Mouse (Mus musculus): Measurements from ENCODE around the gene Fbxl2.
A peak's percentile ranks its signal among the peaks of the same experiment; 100 is the strongest.

The Fbxl2 gene

GRCm38 (mm10) chr9:114016402-114016801 is 29.6 kb downstream of the Fbxl2 start:
- no peak for DNase-seq

DNA sequence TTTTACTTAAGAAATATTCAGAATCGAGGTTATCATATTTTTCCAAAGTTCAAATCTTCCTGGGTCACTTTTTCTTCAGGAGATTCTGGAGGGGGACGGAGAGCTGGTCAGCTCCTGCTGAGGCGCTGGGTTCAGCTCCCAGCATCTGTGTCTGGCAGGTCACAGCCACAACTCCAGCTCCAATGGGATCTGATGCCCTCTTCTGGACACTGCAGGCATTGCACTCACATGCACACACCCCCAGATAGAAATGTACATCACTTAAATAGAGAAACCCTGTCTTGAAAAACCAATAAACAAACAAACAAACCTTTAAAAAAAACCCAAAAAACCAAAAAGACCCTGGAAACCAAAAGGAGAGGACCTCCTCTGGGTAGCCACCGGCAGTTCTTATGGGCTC is 30.3 kb downstream of the Fbxl2 start:
- DNase-seq: peak in 1 of 2 experiments; percentile 15

GRCm38 (mm10) chr9:114014034-114014433 is 32.0 kb downstream of the Fbxl2 start:
- DNase-seq: no peak

GRCm38 (mm10) chr9:114011203-114011602 is 34.8 kb downstream of the Fbxl2 start:
- DNase-seq: no peak

DNA sequence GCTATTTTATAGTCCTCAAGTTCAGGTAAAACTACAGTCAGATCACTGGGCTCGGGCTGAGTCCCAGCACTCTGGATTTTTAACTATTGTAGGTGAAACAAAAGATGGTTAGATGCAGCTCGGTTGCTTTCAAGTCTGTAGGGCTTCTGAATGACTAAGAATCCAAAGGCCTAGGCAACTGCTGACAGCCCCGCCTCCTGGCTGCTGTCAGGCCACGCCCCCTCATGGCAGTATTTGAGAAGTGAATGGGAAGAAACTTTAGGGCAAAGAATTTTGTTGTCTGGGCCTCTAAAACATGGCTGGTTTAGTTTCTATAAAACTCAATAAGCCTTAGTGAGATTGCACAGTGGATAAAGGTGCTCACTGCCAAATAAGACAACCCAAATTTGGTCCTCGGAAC is 36.5 kb downstream of the Fbxl2 start:
- DNase-seq: no peak

DNA sequence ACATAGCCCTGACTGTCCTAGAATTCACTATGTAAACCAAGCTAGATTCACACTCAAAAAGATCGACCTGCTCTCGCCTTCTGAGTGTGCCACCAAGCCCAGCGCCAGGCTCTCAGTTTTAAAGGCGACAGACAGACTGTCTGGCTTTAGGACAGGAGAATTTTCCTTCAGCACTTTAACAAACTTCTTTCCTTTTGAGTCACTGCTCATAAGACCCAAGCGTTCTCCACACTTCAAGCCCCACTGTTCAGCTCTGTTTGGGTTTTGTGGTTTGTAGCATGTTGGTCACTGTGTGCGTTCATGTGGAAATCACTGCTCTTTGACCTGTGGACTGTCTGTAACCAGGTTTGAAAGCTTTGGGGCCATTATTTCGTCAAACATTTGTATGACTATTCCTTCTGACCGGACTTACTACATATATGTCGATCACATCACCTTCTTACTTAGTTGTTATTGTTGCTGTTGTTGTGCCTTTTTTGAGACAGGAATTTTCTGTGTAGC is 38.1 kb downstream of the Fbxl2 start:
- DNase-seq: no peak

GRCm38 (mm10) chr9:114006801-114007200 is 39.2 kb downstream of the Fbxl2 start:
- DNase-seq: no peak

DNA sequence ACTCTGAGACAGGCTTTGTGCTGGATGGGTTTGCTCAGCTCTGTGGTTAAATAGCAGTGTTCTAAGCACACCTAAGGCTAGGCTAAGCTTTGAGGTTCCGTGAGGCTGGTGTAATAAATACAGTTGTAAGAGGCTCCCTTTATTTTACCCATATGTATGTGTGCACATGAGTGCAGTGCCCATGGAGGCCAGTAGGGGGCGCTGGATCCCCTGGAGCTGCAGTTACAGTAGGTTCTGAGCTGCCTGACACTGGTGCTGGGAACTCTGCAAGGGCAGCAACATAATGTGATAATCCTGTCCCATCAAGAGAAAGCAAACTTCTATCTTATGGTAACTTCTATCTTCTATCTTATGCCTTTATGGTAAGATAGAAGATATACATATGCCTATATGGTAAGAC is 47.7 kb downstream of the Fbxl2 start:
- DNase-seq: no peak

DNA sequence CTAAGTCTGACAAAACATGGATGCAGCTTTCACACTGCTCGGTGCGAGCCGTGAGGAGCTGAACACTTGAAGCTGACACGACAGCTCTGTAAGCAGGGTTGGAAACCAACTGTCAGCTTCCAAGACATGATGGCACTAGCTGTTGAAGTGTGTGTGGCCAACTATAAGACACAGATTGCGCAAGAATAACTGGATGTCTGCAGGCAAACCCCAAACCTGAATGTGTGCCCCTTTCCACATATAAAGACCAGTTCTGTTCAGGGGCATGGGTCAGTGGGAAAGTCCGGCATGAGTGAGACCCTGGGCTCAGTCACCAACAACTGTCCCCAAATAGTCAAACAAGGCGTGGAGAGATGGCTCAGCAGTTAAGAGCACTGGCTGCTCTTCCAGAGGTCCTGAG is 53.2 kb downstream of the Fbxl2 start:
- no peak for DNase-seq

- DNase-seq: peak; percentile 64 to 73
Observed at GRCm38 (mm10) chr9:113990547-113991248, 55.3 kb downstream of the Fbxl2 start.

GRCm38 (mm10) chr9:113984946-113985620 is 60.9 kb downstream of the Fbxl2 start:
- DNase-seq: no peak

DNA sequence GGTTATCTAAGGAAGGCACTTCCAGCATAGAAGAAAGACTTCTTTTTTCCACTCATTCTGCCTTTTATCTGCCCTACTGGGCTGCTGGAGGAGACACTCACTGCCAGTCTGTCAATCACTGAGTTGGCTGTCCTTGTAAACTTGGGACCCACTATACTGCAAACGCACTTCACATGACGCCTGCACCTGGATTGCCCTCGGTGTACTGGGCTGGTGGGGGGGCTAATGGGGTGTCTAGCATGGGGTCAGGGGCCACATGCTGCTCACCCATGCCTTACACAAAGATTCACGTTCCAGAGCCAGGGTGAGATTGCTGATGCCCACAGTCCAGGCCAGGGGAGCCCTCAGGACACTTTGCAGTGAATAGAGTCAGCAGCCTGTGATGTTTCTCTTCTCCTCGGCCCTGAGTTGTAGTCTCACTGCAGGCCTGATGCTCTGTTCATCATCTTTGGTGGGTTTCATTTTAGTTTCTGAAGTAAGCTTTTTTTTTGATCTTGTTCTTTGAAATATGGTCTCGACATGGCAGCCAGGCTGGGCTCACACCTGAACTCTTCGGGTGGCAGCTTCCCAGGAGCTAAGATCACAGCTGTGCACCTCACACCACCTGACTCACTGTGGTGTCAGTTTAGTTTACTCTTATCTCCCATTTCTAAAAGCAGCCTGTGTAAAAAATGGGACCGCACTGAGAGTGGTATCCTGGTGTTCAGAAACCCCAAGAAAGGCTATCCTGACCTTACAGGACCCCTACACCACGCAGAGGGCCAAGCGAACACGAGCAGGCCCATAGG is 62.9 kb downstream of the Fbxl2 start:
- peak in 1 of 2 experiments; percentile 33 for DNase-seq

DNA sequence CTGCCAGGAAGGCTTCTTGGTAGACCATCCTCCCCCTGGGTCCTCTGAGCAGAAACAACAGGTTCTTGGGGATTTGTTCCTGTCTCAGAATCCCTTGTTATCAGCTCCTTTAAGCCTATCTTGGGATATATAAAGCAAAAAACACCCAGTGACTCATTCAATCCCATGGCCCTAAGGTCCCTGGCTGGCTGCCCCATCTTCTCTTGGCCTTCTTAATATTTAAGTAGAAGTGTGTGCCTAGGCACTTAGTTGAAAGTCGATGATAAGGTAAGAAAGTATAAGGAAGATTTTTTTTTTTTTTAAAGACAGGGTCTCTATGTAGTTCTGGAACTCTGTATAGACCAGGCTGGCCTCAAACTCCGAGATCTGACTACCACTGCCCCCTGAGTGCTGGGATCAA is 63.5 kb downstream of the Fbxl2 start:
- no peak for DNase-seq

DNA sequence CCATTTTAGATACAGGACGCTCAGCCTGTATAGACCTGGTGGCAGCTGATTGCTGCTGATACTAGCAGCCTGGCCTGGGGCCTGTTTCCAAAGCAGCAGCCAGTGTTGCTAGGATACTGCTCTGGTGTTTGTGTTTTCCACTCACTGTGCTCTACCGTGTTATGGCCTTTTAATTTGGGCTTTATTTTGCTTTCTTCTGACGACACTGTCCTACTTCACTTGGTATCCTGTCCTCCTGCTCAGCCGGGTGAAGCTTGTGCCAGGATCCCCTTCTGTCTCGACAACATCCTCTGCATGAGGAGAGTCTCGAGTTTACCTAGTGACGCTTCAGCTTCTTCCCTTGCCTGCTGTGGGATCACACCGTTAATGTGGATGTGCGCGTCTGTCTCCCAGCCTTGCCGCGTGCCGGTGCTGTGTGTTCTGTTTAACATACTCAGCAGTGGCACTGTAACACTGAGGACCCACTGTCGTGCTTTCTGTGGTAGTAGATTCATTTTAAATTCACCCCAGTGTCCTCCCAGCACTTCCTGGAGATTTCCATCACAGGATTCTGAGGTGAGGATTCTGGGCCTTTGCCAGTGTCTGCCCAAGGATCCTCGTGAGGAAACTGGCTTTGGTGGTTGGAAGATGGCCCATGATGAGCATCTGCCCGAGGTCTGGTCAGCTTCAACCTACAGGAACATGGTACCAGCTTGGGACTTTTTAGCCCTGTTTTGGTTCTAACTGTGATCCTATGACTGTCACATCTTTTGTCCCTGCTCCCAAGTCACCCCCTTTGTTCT is 64.7 kb downstream of the Fbxl2 start:
- no peak for DNase-seq

DNA sequence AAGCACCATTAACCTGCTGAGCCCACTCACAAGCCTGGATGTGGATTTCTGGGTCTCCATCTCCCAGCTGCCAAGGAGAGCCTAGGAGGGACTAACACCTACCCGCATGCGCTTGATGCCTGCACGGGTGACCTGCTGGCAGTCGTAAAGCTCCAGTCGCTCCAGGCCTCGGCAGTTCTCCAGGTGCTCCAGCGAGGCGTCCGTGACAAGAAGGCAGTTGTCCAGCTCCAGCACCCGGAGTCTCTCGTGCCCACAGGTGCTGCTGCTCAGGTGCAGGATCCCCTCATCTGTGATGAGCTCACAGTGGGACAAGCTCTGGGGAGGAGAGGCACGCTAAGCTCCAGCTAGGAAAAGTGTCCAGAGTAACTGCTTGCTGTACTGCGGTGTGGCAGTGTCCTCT is 66.6 kb downstream of the Fbxl2 start:
- DNase-seq: no peak

DNA sequence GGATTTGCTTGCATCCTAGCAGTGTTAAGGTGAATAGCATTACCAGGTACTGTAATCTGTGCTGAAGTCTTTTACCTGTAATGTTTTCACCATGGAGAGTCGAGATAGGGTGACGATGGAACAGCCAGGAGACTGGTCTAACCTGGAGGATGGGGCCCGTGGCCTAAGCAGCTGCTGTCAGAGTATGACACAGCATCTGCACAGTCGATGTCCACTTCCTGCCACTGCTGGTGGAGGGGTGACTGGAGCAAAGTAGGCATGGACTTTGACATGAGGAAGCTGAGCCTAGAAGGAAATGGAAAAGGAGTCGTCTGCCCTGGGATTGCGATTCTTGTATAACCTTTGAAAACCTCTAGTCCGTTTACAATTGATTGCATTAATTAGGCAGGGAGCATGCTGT is 67.3 kb downstream of the Fbxl2 start:
- DNase-seq: no peak

DNA sequence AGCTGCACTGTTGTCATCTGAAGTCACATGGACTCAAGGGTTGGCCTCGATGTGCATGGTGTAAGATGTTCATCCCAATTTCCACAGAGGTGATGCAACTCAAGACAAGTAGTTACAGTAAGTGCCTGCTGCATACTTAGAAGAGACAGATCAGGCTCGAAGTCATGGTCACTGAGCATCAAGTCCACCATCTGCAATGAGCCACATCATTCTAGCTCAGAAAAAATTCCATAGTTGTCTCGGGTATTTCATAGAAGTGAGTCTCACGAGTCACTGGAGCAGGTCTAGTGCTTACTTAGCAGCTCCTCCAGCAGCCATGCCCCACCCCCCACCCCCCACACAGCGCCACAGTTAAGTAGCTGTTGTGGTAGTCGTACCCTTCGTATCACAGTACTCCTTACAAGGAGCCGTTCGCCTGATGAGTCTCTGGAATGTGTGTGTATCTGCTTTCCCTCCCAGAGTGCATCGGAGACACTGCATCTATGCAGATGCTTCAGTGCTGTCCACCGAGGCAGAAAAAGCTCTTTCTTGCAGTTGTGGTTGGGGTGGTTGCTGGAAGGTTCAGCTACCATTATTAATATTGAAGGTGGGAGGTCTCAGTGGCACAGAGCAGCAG is 68.7 kb downstream of the Fbxl2 start:
- no peak for DNase-seq

GRCm38 (mm10) chr9:113976264-113976663 is 69.7 kb downstream of the Fbxl2 start:
- no peak for DNase-seq

- DNase-seq: no peak
Observed at GRCm38 (mm10) chr9:113975442-113975841, 70.5 kb downstream of the Fbxl2 start.

DNA sequence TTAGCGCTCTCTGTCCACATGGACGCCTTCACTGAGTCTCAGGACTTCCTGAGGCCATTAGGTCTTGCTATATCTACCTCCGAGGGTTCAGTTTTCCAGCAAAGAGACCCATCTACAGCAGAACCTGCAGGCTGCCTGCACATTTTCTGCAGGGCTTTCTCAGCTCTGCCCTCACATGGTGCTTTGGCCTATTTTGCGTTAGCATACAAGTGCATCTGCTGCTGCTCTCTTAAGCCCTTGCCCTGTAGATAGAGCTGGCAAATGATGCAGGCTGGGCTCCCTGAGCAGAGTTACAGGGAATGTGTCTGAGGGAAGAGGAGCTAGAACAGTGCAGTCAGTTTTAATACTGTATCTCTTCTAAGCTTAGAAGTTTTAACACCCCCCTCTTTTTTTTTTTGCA is 71.0 kb downstream of the Fbxl2 start:
- no peak for DNase-seq

DNA sequence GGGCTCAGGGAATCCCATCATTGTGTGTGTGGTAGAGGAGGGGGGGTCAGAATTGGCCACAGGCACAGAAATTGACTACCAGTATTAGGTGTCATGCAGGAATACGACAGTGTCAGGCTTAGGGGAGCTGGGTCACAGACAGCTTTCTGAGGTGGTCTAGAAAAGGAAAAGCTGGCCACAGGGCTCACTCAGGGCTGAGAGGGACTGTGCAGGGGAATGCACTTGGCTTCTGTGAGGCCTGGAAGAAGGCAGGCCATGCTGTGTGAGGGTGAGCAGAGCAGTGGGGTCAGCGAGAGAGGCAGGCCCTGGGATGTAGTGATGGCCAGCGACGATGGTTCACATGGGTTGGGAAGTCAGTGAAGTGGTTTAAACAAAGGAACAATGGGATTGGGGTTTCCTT is 72.1 kb downstream of the Fbxl2 start:
- DNase-seq: no peak

DNA sequence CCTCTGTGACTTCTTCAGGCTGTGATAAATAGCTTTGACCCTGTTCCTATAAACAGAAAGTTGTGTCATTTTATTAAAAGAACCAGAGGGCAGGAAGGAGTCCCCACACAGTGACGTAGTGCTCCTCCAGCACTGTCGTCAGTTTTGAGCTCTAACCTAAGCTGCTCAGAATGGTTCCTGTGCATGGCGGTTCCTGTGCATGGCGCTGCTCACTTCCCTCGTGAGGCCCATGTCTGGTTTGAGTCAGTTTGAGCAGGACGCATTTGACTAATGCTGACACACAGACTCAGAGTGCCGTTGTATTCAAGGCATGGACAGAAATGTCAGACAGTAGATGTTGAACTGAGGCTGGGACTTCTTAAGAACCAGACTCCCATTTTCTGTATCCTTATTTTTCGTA is 74.4 kb downstream of the Fbxl2 start:
- DNase-seq: no peak

Measured in thymus, postnatal 36 days (tissue).